Mouse (Mus musculus): ENCODE measurements around the gene Cpsf3.

DNA sequence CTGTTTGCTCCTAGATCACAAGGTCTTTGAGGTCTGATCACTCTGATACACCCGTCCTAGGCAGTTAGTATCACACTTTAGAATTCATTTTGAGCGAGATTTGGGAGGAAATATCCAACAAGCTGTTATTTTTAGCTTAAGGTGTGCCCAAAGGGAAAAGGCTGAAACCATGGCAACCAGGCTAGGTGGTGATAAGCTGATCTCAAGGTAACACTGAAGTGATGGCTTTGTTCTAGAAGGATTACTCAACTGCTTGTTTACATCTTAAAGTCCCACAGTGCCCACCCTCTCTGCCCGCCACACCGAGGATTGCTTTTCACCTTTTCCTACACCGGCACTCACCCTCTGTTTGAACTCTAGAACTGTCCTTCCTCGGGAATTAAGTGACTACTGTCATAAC, 4.5 kb downstream of the Cpsf3 start:
- TF ChIP-seq CTCF (IDR thresholded peaks at IDR 0.05; ENCODE audit: low read depth, low read length) = no peak
- no peak for TF ChIP-seq TAL1 (conservative IDR thresholded peaks at IDR 0.05; ENCODE audit: low read depth, low read length)
- TF ChIP-seq GATA1 (IDR thresholded peaks at IDR 0.05; ENCODE audit: borderline replicate concordance, low read length) = no peak
- TF ChIP-seq GATA2 (IDR thresholded peaks at IDR 0.05; ENCODE audit: borderline replicate concordance, low read depth, low read length) = no peak
- TF ChIP-seq POLR2AphosphoS5 (IDR thresholded peaks at IDR 0.05; ENCODE audit: insufficient replicate concordance, low read depth, low read length) = no peak

Measured in G1E (cell line).